8 mouse cellular contexts compared by ENCODE assay signal in the genomic region with DNA sequence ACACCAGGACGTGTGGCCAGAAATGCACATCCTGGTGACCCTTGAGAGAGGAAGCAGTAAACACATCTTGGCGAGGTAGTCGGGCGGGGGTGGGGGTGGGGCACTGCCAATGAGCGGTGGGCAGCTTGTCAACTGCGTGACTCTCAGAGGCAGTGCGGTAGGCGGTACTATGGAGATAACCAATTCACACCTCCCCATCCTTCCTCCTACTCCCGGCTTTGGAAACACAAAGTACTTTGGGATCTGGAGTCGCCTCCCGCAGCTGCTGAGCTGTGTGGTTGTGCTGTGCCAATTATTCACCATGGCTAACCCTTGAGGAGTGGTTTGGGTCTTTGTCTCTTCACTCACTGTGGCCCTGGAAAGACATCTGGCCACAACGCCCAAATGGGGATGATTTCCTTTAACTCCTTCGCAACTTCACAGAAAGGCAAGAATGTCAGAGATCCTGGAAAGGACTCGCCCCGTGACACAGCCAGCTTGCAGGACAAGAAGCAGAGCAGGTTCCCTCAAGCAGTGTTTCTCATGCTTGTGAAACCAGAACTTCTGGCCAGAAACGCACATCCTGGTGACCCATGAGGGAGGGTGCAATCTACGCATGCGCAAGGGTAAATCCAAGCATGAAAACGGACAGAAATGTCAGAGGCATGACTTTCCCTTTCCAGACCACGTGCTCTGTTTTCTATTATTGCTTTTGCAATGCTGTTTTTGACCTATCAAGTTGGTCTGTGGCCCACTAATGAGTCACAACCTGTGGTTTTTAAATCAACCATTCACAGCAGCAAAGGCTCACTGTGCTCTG. TPM values are rescaled to one million over a fixed set of nuclear protein-coding genes. Genes with fewer than 3 reads are reported as not detected.
DNase-seq lines count a peak whose midpoint lies in the region; ATAC-seq lines count a peak whose summit lies in the region.

No protein-coding gene starts in this region.

- ATAC-seq in CD4-positive, CD25-positive, alpha-beta regulatory T cell, adult 4 months = peak; percentile 78
- no peak for ATAC-seq in hindbrain, embryonic 14.5 days (ENCODE audit: low FRiP score)

- H3K4me1 ChIP-seq in hindbrain, embryonic 14.5 days (replicated peaks; ENCODE audit: control insufficient read depth, insufficient read depth, low read length) = peaks cover 9% of the 10 kb centered on the region; the same call in 1 of the 2 replicates

- peak overlapping the region; percentile 39 for H3K4me2 ChIP-seq in hindbrain, embryonic 14.5 days (replicated peaks)

- no peaks in the 10 kb centered on the region for H3K36me3 ChIP-seq in hindbrain, embryonic 14.5 days (replicated peaks; ENCODE audit: control insufficient read depth, insufficient read depth)

- DNase-seq in brain, adult 2 months (ENCODE audit: low read depth, low spot score) = peak; percentile 87
- DNase-seq in gastrocnemius, adult 18-20 months (ENCODE audit: low spot score) = peak; percentile 88
- DNase-seq in hindbrain, embryonic 14.5 days (ENCODE audit: low spot score) = no peak
- peak; percentile 42 to 48 for DNase-seq in layer of hippocampus, postnatal 25 days (ENCODE audit: extremely low spot score in 1 of 2, low spot score in 1 of 2)
- DNase-seq in lung, postnatal 14 days = peak; percentile 73
- DNase-seq in right cerebral cortex, postnatal 14 days = peak; percentile 41
- DNase-seq in urinary bladder, postnatal 4 days (ENCODE audit: low spot score in 2 of 2) = peak; percentile 67 to 81

- no peak overlapping the region for H3K9ac ChIP-seq in hindbrain, embryonic 14.5 days

- H3K9me3 ChIP-seq in hindbrain, embryonic 14.5 days (ENCODE audit: control insufficient read depth, low read length) = no peaks in the 10 kb centered on the region

- no peak overlapping the region for H3K4me3 ChIP-seq in hindbrain, embryonic 14.5 days (replicated peaks; ENCODE audit: low read length)

- H3K27ac ChIP-seq in hindbrain, embryonic 14.5 days = no peak overlapping the region

- no peaks in the 10 kb centered on the region for H3K27me3 ChIP-seq in hindbrain, embryonic 14.5 days (ENCODE audit: control insufficient read depth, insufficient read depth, low read length)

- WGBS in hindbrain, embryonic 14.5 days = 31% methylated on average over 20 of the region's 20 CpGs

RNA-seq across cellular contexts. Expression of gene Acap2, which starts 32.7 kb away (rescaled TPM):
- polyA plus RNA-seq in CD4-positive, CD25-positive, alpha-beta regulatory T cell, adult 4 months (2017; shearing (Covaris generic)) = 10 to 100 TPM; 11.1 to 13.0 TPM
- total RNA-seq in gastrocnemius, adult 18-20 months (2021) = 1 to 10 TPM; 6.9 to 9.3 TPM
- 15.8 TPM in 2 replicates for polyA plus RNA-seq in hindbrain, embryonic 14.5 days (2014; fragmentation: Nextera tagmentation; extraction: Ambion mirVana)
- 100 to 1,000 TPM; 129 to 132 TPM for total RNA-seq in layer of hippocampus, postnatal 25 days (2021)

RNA-seq across cellular contexts. Expression of gene Ppp1r2, which starts 41.3 kb away (rescaled TPM):
- 10 to 100 TPM; 10.9 to 16.2 TPM for polyA plus RNA-seq in CD4-positive, CD25-positive, alpha-beta regulatory T cell, adult 4 months (2017; shearing (Covaris generic))
- 10 to 100 TPM; 83.4 to 98.3 TPM for total RNA-seq in gastrocnemius, adult 18-20 months (2021)
- 103 and 107 TPM in 2 replicates for polyA plus RNA-seq in hindbrain, embryonic 14.5 days (2014; fragmentation: Nextera tagmentation; extraction: Ambion mirVana)
- 10 to 100 TPM; 88.1 to 96.4 TPM for total RNA-seq in layer of hippocampus, postnatal 25 days (2021)

Comparison
In these comparisons a context has a peak if more than half of its experiments do, and no peak if none do; other contexts are left out.
1. RNA of gene Acap2, which starts 32.7 kb away (total RNA-seq): 129 to 132 TPM in layer of hippocampus, postnatal 25 days; 6.9 to 9.3 TPM in gastrocnemius, adult 18-20 months; every median in the first group is over 10 times any median in the second.